8 mouse cellular contexts compared by ENCODE assay signal in genomic region chr1:91459059-91459809, GRCm38 (mm10). TPM values are rescaled to one million over a fixed set of nuclear protein-coding genes. Genes with fewer than 3 reads are reported as not detected.
DNase-seq lines count a peak whose midpoint lies in the region; ATAC-seq lines count a peak whose summit lies in the region.

TSS of gene Per2 (minus strand) at chr1:91459324.

- intact Hi-C loops in gastrocnemius, postnatal 14 days (cut with DNase I; ENCODE audit: low total_unique reads): no loop called here
- intact Hi-C loops in left cerebral cortex, postnatal 10 days (cut with DNase I): loop anchor here (5.0 kb wide), 1 partner anchor 42 kb away; no protein-coding TSS in a partner anchor

- ATAC-seq in inflammation-experienced regulatory T-cells, adult 6 months: peak; percentile 98
- peak; percentile 82 for ATAC-seq in megakaryocyte progenitor cell, adult 5-6 weeks (replicated peaks; ENCODE audit: poor library complexity)

- peak; percentile 97 for DNase-seq in adrenal gland, adult 18-20 months (ENCODE audit: low spot score in 2 of 2)
- DNase-seq in embryo, embryonic 10.5 days (ENCODE audit: low spot score): peak; percentile 100
- DNase-seq in gastrocnemius, postnatal 14 days: peak; percentile 97
- DNase-seq in left cerebral cortex, postnatal 10 days (ENCODE audit: extremely low spot score in 1 of 2, low spot score in 2 of 2): peak; percentile 99
- DNase-seq in right cerebral cortex, postnatal 10 days (ENCODE audit: low spot score in 2 of 2): peak; percentile 99 to 100
- peak; percentile 99 for DNase-seq in urinary bladder, postnatal 14 days (ENCODE audit: low spot score)

RNA-seq across cellular contexts. Expression of gene Per2, which starts in this region (rescaled TPM):
- total RNA-seq in adrenal gland, adult 18-20 months (2021): 10 to 100 TPM; 46.7 to 66.6 TPM
- total RNA-seq in gastrocnemius, postnatal 14 days (2021): 1 to 10 TPM; 2.9 to 9.2 TPM
- 1 to 10 TPM in 2 of 3 experiments, under 1 TPM in 1; 0.69 to 1.6 (median 1.2) TPM for polyA plus RNA-seq in inflammation-experienced regulatory T-cells, adult 6 months (2017; shearing (Covaris generic))
- 10 to 100 TPM; 14.6 to 16.0 TPM for total RNA-seq in left cerebral cortex, postnatal 10 days (2021)
- 7.0 and 7.8 TPM in 2 replicates for total RNA-seq in megakaryocyte progenitor cell, adult 5-6 weeks (2015)
- 4.0 and 4.4 TPM in 2 replicates for total RNA-seq in megakaryocyte progenitor cell, adult 5-6 weeks (2017)

Comparison
In these comparisons a context has a peak if more than half of its experiments do, and no peak if none do; other contexts are left out.
1. Peak in every context shown above with its lines: DNase-seq and ATAC-seq.